Mouse (Mus musculus) liver, embryonic 11.5 days (tissue): ENCODE measurements around the gene Trmt61a. TPM values are rescaled to one million over a fixed set of nuclear protein-coding genes. Genes with fewer than 3 reads are reported as not detected.

ENCODE experiments used
- ATAC-seq: fragments of 200-750 bp; cut with Nextera tagmentation; replicated peaks from 2 replicates; pipeline ENCODE4 v1.8.0; 2017; ENCODE audit warnings: moderate number of reproducible peaks, mild to moderate bottlenecking, moderate TSS enrichment, moderate library complexity; ENCODE audit not compliant: low FRiP score
- DNase-seq: peaks from one replicate; pipeline ENCODE4 v3.0.0-alpha.2; 2017; ENCODE audit warnings: low spot score
- H3K27ac ChIP-seq: fragments of 300-500 bp; sonication (generic); 2 replicates; pipeline ENCODE4 v1.5.1; 2014; ENCODE audit warnings: mild to moderate bottlenecking, low read depth, low read length, control low read depth
- H3K27me3 ChIP-seq: fragments of 300-500 bp; sonication (generic); replicated peaks from 2 replicates; pipeline ENCODE4 v1.6.1; 2014; ENCODE audit warnings: low read length, mixed read lengths; ENCODE audit not compliant: control insufficient read depth, insufficient read depth
- H3K36me3 ChIP-seq: fragments of 300-500 bp; sonication (generic); 2 replicates; pipeline ENCODE4 v1.6.1; 2014; ENCODE audit warnings: mild to moderate bottlenecking, low read length, moderate library complexity, mixed read lengths; ENCODE audit not compliant: control insufficient read depth, insufficient read depth
- H3K4me1 ChIP-seq: fragments of 300-500 bp; sonication (generic); replicated peaks from 2 replicates; pipeline ENCODE4 v1.6.1; 2014; ENCODE audit warnings: low read length, mixed read lengths; ENCODE audit not compliant: control insufficient read depth, insufficient read depth
- H3K4me2 ChIP-seq: fragments of 300-500 bp; sonication (generic); 2 replicates; pipeline ENCODE4 v1.6.1; 2014; ENCODE audit warnings: mild to moderate bottlenecking, control low read depth, moderate library complexity
- H3K4me3 ChIP-seq: fragments of 300-500 bp; sonication (generic); 2 replicates; pipeline ENCODE4 v1.5.1; 2014; ENCODE audit warnings: low read depth, low read length, control low read depth
- H3K9ac ChIP-seq: fragments of 300-500 bp; sonication (generic); 2 replicates; pipeline ENCODE4 v1.6.1; 2014; ENCODE audit warnings: low read depth, low read length, control low read depth
- H3K9me3 ChIP-seq: fragments of 300-500 bp; sonication (generic); 2 replicates; pipeline ENCODE4 v1.6.1; 2016; ENCODE audit warnings: low read length, inconsistent platforms, mixed read lengths; ENCODE audit not compliant: control insufficient read depth
- WGBS: fragments of 180-500 bp; shearing (Covaris S2); extraction: QIAGEN DNeasy Blood & Tissue Kit; methylation state at CpG from one replicate; pipeline ENCODE4 v1.1.7; 2014; 5-methylcytosine and 5-hydroxymethylcytosine counted together
- polyA plus RNA-seq: library from polyadenylated mRNA; unstranded; fragments of >200 nt; fragmentation: Nextera tagmentation; extraction: Ambion mirVana; gene quantifications from 2 replicates; pipeline ENCODE4 v1.2.1, GENCODE M21; 2014

Gene Trmt61a
- polyA plus RNA-seq, 1 experiment from 2014 or later, result 21.0 TPM

DNA sequence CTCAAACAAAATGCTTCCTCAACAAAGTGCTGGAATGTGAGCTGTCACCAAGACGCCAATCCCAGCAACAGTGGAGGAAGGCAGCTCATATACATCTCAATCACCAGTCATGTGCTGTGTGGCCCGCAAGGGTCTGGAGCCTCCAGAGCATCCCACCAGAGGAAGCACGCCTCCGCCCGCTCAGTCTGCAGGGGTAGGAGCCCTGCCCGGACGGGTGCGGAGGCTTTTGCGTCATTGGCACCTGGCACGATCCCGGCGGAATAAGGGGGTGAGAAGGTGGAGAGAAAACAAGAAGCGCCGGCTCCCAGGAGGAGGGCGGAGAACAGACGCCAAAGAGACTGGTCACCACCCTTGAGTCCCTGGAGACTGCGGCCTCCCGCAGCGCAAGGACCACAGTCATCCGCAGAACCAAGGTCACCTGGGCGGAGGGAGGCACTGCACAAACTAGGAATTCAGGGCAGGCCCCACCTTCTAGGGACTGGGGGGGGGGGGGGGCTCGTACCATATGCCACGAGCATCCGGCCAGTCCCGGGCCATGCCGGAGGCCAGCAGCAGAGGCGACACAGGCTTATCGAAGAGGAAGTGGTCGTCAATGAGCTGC lies 7.4 kb upstream of the Trmt61a start:
- H3K36me3 ChIP-seq, result no peaks in the 10 kb centered on the region
- H3K4me3 ChIP-seq, result peak overlapping the region; percentile 56
- H3K27me3 ChIP-seq, result peaks cover 46% of the 10 kb centered on the region
- no peaks in the 10 kb centered on the region for H3K9me3 ChIP-seq
- 10% methylated on average over 28 of the region's 29 CpGs for WGBS
- DNase-seq, result no peak
- no peak for ATAC-seq
- H3K9ac ChIP-seq, result no peak overlapping the region
- peaks cover 34% of the 10 kb centered on the region for H3K4me1 ChIP-seq
- H3K27ac ChIP-seq, result no peak overlapping the region
- peak overlapping the region; percentile 80 for H3K4me2 ChIP-seq

DNA sequence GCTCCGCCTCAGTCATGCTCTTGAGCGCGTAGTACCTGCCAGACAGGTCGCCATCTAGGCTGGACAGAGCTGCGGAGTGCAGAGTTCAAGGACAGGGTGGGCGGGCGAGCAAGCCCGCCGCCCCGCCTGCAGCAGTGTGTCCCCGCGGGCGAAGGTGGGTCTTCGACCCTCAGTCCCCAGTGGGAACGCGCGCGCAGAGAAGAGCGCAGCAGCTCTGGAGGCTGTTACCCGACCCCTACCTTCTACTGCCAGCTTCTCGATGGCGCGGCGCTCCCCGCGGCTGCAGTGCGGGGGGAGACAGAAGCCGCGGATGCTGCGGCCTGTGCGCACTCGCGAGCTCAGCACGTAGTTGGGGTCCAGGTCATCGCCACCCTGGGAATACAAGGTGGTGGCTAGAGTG lies 6.9 kb upstream of the Trmt61a start:
- H3K4me1 ChIP-seq, result peaks cover 34% of the 10 kb centered on the region
- H3K27me3 ChIP-seq, result peaks cover 46% of the 10 kb centered on the region
- DNase-seq (no peak), ATAC-seq (no peak)
- peak overlapping the region; percentile 26; the same call in 1 of the 2 replicates for H3K9ac ChIP-seq
- no peak overlapping the region for H3K27ac ChIP-seq
- no peaks in the 10 kb centered on the region for H3K9me3 ChIP-seq
- H3K4me3 ChIP-seq, result peak overlapping the region; percentile 56
- peak overlapping the region; percentile 80 for H3K4me2 ChIP-seq
- 2% methylated on average over 35 of the region's 35 CpGs for WGBS
- no peaks in the 10 kb centered on the region for H3K36me3 ChIP-seq

DNA sequence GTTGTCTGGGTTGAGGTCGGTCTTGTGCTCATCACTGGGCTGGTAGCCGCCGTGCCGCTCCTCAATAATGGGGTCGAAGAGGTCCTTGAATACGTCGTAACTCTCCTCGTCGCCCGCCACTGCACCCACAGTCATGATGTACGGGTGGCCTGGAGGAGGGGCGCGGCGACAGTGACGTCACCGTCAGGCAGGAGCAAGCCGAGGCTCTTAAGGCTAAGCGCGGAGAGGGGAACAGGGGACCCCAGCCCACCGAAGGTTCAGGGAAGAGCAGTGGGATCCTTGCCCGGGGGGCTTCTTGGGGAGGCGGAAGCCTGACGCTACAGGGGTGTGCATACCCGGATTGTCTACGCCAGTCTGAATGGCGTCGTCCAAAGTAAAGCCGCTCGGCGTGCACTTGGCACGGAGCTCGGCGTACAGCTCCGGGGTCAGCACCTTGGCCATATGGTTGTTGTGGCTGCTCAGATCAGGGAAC lies 6.4 kb upstream of the Trmt61a start:
- DNase-seq (no peak), ATAC-seq (no peak)
- Histone ChIP-seq H3K4me1 (peaks cover 34% of the 10 kb centered on the region), H3K9me3 (no peaks in the 10 kb centered on the region), H3K4me2 (peak overlapping the region; percentile 80), H3K27me3 (peaks cover 46% of the 10 kb centered on the region), H3K9ac (peak overlapping the region; percentile 26), H3K36me3 (no peaks in the 10 kb centered on the region), H3K4me3 (peak overlapping the region; percentile 56), H3K27ac (no peak overlapping the region)
- under 1% methylated on average over 34 of the region's 34 CpGs for WGBS

DNA sequence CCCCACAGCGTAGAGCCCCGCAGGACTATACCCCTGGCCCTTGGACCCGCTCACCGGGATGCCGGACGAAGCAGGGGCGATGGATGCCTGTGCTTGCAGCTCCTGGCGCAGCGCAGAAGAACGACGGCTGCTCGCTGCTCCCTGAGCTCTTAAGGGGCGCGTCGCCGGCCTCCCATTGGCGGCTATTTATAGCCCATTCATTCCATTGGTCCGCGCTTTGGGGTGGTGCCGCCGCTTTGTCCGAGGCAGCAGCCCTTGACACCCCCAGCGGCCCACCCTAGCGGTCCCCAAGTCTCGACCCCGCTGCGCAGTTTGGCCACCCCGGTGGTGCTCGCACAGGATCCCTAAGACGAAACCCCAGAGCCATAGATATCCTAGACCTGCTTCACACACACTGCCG lies 5.7 kb upstream of the Trmt61a start, which contains the start of gene Ckb:
Ckb (minus strand) TSS at position 163 of the 400 bp plus-strand sequence.
- Histone ChIP-seq H3K9me3 (no peaks in the 10 kb centered on the region), H3K4me1 (peaks cover 35% of the 10 kb centered on the region), H3K4me2 (peak within 1 kb of the TSS; percentile 80), H3K4me3 (peak within 1 kb of the TSS; percentile 56), H3K27ac (no peak within 1 kb of the TSS), H3K27me3 (peaks cover 46% of the 10 kb centered on the region), H3K36me3 (no peaks in the 10 kb centered on the region), H3K9ac (peak within 1 kb of the TSS; percentile 26)
- ATAC-seq, result peak; percentile 46; the same call in 1 of the 2 replicates
- 1% methylated on average over 31 of the region's 31 CpGs for WGBS
- no peak for DNase-seq

DNA sequence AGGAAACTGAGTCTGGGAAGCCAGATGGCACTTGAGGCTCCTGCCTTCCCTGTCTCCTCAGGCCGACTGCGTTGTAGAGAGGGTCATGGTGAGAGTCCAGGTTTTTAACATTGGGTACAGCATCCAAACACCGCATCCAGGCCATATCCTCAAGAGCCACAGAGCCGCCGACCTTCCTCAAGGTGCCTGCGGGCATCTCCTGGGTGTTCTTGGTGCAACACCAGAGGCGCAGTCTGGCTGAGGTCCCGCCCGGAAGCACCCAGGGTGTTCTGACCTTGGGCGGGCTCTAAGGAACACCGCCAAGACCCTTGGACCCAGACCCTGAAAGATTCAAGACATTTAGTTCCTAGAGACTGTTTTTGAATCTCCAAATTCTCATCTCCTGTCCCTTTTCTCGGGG lies 5.3 kb upstream of the Trmt61a start:
- H3K9me3 ChIP-seq, result no peaks in the 10 kb centered on the region
- H3K4me3 ChIP-seq, result peak overlapping the region; percentile 56
- H3K36me3 ChIP-seq, result no peaks in the 10 kb centered on the region
- H3K4me1 ChIP-seq, result peaks cover 39% of the 10 kb centered on the region
- no peak overlapping the region for H3K9ac ChIP-seq
- no peak for ATAC-seq
- H3K4me2 ChIP-seq, result peak overlapping the region; percentile 80
- DNase-seq, result no peak
- peaks cover 46% of the 10 kb centered on the region for H3K27me3 ChIP-seq
- H3K27ac ChIP-seq, result no peak overlapping the region
- 13% methylated on average over 12 of the region's 12 CpGs for WGBS

DNA sequence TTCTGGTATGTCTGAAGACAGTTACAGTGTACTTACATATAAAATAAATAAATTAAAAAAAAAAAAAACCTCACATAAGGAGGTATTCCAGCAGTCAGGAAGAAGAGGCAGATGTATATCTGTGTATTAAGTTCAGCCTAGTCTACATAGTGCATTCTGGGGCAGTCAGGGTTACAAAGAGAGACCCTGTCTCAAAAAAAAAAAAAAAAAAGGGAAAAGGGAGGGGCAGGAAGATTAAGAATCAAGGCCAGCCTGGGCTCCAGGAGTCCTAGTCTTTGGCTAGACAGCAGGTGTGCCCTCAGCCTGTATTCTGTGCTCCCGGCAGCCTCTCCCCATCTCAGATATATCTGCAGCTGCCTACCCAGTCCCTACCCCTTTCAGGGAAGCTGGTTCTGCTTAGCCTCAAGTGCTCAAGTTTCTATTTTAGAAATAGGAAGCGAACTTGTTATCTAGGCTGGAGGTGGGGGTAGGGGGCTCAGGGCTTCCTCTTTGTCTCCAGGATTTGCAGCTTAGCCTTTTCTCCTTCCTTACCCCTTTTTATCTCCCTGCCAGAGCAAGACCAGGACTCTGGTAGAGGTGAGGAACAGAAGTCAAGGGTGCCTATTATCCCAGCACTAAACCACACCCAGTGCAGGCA lies 2.9 kb upstream of the Trmt61a start:
- Histone ChIP-seq H3K9me3 (no peaks in the 10 kb centered on the region), H3K9ac (no peak overlapping the region), H3K27me3 (peaks cover 45% of the 10 kb centered on the region), H3K27ac (no peak overlapping the region), H3K36me3 (no peaks in the 10 kb centered on the region), H3K4me2 (no peak overlapping the region), H3K4me1 (peaks cover 38% of the 10 kb centered on the region), H3K4me3 (no peak overlapping the region)
- ATAC-seq (no peak), DNase-seq (no peak)
- WGBS, result 30% methylated on average over 2 of the region's 2 CpGs

DNA sequence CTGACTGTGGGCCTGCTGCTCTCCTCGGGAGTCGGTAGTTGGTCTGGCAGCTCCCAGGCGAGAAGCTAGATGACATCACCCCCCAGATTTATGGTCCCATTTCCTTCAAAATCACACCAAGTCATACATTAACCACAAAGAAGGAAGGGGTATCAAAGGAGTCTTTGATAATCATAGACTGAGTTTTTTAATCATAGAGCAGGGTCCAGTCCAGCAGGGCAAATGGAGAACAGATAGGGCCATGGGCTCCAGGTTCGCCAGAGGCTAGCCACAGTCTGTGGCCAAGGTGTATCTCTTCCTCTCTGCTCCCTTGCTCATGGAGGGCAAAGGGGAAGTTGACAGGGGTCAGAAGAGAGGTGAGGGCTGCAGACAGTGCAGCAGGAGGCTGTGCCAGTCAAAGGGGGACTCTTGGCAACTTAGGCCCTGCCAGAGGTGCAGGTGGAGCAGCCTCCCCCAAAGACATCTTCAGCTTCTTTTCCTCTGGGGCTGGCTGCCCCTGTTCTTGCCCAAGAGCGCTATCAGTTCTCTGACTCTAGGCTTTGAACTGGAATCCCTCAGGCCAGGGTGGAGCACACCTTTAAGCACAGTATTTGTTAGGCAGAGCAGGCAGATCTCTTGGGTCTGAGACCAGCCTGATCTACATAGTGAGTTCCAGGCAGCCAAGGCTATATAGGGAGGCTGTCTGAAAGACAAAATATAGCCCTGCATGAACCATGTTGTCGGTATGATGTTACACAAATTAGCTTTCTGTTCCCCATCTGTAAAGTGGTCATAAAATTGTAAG lies 1.9 kb upstream of the Trmt61a start:
- H3K9me3 ChIP-seq, result no peaks in the 10 kb centered on the region
- no peak for DNase-seq
- H3K27me3 ChIP-seq, result peaks cover 35% of the 10 kb centered on the region
- no peak overlapping the region for H3K4me2 ChIP-seq
- no peak overlapping the region for H3K4me3 ChIP-seq
- H3K4me1 ChIP-seq, result peaks cover 28% of the 10 kb centered on the region
- peaks cover 3% of the 10 kb centered on the region; the same call in 1 of the 2 replicates for H3K36me3 ChIP-seq
- no peak for ATAC-seq
- H3K27ac ChIP-seq, result no peak overlapping the region
- no peak overlapping the region for H3K9ac ChIP-seq
- 70% methylated on average over 6 of the region's 6 CpGs for WGBS

DNA sequence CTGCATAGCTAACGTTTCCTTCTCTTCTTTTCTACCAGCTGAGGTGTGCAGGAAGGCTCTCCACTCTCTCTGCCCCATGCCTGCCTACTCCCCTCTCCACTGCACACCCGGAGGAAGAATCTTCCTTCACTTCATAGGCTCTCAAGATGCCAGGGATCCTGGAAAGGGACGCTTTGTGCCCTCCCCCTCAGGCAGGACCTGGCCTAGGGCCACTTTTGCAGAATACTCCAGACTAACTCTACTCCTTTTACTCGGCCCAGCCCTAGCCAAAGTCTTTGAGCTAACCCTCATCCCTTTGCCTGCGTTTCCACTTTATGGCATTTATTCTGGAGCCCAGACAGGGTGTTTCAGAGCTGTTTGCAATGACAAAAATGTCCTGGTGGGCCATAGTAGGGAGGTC lies 484 bp upstream of the Trmt61a start:
- ATAC-seq (peak; percentile 30), DNase-seq (no peak)
- Histone ChIP-seq H3K9me3 (no peaks in the 10 kb centered on the region), H3K27ac (peak overlapping the region; percentile 84), H3K4me2 (peak overlapping the region; percentile 84), H3K27me3 (peaks cover 21% of the 10 kb centered on the region), H3K36me3 (peaks cover 3% of the 10 kb centered on the region), H3K4me3 (peak overlapping the region; percentile 91), H3K9ac (peak overlapping the region; percentile 84), H3K4me1 (peaks cover 20% of the 10 kb centered on the region)
- 28% methylated on average over 5 of the region's 5 CpGs for WGBS
